Mouse (Mus musculus) gastrocnemius, postnatal 4 days (tissue): ENCODE data around the gene Adck1. TPM values are rescaled to one million over a fixed set of nuclear protein-coding genes. Genes with fewer than 3 reads are reported as not detected.

Source experiments
- DNase-seq, 2 experiments: peaks; one replicate each; pipeline ENCODE4 v3.0.0; 2021 to 2022; ENCODE audit warnings: low spot score in 2 of 2, mixed read lengths in 2 of 2
- total RNA-seq, 2 experiments: library from RNA; stranded (reverse); gene quantifications; 2 replicates each; pipeline ENCODE4 v1.2.3; 2021

The Adck1 gene
- total RNA-seq, 2 experiments from 2014 or later = 8.9 to 9.8 TPM

DNA sequence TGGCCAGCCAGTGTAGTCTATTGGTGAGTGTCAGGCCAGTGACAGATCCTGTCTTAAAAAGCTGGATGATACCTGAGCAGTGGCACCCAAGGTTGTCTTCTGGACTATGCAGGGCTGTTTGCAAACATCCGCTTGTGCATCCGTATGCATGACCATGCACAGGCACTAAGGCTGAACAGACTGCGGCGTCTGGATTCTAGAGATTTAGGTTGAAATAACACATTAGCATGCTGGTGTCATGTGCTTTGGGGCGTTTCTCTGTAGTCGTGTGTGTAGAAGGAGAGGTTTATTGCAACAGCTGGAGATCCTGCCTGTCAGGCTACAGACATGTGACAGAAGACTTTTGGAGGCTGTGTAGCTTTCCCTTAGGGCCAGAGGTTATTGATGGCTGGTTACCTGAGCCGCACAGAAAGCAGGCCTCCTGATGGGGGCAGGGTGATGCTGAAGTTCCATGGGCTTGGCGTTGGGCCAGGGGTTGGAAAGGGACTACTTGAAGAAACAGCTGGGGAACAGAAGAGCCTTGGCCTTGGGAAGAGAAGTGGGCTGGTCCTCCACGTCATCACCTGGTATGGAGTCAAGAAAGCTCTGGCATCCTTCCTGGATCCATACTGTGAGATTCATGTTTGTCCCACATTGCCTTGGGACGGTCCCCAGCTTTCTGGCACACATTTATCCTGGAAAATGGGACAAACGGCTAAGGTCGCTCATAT, 59.7 kb downstream of the Adck1 start:
- peak; percentile 30 to 51 for DNase-seq

DNA sequence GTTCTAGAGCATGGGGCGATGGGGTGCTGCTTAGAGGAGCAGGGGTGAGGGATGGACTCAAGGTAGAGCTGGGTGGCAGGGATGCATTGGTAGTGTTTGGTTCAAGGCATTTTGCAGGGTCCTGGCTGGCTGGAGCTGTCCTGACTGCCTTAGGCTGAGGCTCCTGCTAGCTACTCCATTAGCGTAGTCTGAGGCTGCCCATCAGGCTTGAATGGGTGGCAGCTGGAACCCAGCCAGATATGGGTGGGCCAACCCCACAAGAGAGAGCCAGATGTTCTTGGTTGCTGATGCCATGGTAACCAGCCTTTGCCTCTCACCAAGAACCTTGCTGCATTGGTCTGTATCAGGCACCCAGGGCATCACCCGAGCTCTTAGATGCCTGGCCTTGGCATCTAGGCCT, 66.6 kb downstream of the Adck1 start:
- no peak for DNase-seq

DNA sequence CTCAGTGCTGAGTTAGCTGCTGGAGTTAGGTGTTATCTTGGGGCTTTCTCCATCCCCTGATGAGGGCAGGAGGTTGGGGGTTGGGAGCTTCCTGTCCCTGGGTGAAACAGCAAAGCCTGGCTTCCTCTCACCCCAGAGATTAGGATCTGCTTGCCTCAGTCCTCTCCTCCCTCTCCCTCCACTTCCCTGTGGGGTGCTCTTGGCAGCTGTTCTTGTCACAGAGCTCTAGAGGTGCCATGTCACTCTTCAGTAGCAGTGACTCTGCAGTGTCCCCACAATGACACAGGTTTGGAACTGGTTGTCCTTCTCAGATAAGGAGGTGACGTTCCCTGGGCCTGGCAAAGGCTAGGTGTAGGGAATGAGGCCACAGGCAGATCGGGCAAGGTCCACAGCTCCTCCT, 68.4 kb downstream of the Adck1 start:
- DNase-seq = no peak

DNA sequence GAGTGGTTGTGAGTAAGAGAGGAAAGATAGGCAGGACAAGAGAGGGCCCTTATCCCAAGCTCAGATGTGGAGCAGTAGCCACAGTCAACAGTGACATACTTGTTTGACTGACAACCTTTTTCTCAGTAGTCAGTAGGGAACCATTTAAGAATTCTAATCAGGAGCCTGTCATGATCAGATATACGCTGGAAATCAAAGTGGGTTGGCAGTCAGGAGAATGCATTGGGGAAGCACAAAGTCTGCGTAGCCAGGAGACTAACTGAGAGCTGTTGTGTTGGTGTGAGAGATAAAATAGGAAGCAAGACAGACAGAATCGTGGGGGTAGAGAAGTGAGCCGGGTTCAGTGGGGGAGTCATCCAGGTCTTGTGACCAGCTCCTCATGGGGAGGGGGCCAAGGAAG, 71.9 kb downstream of the Adck1 start:
- no peak for DNase-seq

DNA sequence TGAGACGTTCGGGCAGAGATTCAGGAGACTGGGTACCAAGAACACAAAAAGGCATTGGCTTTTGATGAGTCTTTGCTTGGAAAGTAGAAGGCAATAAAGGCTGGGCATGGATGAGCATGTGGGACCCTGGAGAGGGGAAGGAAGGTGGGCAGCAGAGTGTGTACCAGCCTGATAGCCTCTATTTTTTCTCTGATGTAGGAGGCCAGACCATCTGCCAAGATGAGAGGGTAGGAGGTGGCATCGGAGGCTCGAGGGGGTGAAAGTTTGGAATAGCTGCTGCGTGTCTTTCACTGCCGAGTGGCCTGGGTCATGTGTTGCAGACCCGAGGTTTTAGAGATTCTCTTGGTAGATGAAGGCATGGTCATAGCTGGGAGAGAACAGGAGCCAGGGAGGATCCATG, 72.8 kb downstream of the Adck1 start:
- no peak for DNase-seq

DNA sequence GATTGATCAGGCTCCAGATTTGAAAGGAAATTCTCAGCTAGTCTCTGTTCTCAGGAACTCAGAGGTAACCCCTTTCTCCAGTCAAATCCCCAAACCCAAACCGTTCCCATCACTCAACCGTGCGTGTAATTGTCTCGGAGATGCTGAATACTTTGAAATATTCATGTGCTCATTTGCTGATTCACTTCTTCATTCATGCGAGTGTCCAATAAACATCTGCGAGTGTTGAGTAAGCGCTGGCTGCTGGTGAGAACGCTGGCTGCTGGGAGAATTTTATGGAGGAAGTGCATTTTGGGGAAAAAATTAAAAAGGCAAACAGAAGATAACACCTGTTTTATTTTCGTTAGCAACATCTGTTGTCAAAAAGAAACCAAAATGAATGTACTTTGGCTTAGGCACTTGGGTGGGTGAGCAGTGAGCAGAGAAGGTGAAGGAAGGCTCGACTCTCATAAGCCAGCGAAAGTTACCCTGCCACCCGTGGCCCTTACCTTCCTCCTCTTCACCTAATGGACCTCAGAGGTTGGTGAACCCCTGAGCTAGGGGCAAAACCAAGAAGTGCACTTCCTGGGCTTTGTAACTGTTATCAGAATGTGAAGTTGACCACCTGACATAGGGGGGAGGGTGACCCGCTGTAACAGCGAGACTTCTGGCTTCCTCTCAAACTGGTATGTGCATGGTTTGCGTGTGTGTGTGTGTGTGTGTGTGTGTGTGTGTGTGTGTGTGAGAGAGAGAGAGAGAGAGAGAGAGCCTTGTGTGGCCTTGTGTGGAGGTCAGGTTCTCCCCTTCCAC, 76.8 kb downstream of the Adck1 start:
- DNase-seq = no peak

DNA sequence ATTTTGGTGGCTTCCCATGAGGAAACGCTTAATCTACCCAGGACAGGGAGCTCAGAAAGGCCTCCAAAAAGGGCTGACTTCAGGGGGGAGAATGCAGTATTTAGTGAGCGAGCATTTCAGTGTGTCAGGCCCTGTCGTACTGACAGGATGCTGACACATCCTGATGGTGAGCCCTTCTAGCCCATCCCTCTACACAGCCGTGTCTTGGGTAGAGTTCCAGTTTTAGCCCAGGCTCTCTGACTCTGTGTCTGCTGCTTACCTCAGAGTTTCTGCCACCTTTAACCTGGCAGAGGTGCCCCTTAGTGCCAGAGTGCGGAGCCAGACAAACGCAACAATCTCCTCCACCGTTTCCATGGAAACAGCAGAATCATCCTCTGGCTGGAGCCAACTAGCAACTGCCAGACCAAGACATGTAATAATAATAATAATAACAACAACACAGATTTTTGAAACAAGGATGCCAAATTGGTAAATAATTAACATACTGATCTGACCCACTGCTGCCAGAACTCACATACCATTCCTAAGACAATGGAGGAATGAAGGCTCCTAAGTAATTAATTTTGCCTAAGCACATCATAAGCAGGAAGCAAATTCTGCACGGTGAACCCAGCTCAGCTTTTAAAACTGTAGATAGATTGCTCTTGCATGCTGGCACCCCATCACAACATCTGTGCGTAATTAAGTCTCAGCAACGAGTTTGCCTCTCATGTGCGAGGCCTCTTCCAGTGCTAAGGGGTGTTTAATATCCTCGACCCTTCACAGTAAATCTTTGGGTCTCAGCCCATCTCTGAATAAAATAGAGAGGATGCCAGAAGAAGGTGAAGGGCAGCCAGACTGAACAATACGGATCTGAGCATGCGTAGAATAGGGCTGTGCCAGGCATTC, 81.8 kb downstream of the Adck1 start:
- no peak for DNase-seq

DNA sequence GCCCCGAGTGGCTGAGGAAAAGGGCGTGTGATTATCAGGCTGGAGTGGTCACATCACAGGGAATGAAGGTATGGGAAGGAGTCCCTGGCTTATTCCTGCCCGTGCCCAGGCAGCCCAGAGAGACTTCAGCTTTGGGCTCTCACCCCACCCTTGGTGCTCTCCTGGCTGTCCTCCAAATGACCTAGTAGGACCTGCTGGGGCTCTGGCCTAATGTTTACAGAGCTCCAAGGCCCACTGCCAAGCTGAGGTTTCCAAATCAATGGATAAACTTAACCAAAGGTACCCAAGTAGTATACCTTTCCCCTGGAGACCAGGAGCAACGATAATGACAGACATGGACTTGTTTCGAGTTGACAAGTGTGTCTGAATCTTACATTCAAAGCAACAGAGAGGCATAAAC, 83.7 kb downstream of the Adck1 start:
- DNase-seq = no peak

DNA sequence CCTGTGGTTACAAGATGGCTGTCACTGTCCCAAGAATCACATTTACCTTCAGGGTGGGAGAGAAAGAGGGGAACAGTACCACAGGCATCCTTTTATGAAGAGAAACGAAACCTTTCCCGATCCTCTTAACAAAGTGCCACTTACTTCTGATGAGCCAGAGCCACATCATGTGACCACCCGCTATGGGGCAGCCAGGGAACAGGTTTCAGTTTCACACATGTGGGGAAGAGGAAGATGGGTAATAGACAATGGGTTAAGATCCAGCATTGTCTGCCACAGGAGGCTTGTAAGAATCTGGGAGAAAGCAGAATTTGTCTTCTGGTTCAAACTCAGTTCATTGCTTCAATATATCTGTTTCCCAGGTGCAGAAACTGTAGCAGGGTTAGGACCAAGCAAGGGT, 85.1 kb downstream of the Adck1 start:
- DNase-seq = no peak

DNA sequence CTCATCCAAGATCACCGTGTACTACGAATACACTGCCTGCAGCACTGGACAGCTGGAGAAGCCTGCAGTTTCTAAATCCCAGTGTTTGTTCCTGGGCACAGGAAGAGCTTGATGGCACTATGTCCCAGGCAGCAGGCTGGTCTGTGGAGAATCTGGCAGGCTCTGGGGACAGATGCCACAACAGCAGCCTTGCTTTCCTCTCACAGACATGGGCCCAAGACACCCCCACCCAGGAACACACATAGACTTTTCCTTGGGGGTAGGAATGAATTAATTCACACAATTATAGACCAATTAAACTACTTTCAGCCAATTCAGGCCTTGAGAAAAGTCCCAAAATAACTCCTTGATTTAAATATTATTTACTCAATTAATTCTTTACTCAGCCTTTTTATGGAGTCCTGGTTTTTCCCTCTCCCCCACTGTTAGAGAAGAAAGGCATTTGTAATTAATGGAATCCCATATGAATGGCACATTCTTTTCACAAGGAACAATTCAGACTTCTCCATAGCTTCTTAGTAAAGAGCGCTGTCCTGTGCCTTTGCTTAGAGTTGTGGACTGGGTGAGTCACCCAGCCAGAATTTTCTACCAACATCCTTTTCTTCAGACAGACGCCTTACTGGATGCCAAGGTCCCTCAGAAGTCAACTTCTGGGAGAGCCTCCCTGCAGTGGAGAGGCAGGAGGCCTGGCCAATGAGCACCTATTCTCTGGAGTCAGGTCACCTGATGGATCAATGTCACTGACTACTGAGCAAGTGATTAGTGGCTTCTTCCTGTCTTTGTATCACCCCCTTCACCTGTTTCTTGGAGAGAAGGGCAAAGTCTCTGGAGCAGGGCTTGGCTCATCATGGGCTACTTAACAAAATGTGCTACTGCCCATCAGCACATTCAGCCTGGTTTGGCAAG, 90.6 kb downstream of the Adck1 start:
- DNase-seq = no peak

DNA sequence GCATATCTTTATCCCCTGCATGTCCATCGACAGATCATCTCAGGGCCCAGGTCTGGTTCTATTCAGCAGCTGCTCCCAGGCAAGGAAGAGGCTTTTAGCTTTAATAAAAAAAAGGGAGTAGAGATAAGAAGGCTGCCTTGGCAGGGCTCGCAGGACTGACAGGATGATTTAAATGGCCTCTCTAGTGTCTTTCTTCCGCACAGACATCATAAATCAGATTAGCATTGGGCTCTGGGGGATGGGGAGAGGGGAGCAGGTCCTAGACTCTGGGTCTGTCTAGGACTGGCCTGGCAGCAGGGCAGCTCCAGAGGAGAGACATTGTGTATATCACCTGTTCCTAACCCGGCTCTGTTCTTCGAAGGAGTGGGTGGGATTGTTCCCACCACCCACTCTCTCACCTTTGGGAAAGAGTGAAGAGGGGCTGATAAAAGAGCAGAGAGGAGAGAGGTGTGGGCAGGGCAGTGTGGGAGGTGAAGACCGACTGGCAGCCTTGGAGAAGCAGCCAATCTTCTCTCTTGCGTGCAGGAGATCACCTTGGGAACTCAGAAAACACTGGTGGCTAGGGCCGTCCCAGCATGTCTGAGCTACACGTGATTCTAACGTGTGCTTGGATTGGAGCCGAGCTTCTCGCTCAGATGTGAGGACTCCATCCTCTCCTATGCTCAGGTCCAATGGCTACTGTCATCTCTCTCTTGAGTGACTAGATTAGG, 94.5 kb downstream of the Adck1 start:
- no peak for DNase-seq

DNA sequence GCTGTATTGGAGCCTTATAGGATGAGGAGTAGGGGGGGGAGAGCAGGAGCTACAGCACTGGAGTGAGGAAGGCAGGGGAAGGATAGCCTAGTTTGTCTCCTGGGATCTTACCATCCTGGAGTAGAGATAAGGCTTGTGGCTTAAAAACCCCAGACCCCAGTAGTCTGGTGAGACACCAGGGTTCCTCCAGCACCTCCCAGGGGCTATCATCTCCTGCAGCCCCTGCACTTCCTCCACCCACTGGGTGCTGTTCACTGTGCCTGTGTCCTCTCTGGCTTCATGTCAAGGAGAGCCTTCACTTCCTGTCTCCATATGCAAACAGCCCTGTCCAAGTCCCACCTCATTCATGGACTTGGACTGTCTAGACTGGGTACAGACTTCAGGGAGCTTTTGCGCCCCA, 96.7 kb downstream of the Adck1 start:
- no peak for DNase-seq

DNA sequence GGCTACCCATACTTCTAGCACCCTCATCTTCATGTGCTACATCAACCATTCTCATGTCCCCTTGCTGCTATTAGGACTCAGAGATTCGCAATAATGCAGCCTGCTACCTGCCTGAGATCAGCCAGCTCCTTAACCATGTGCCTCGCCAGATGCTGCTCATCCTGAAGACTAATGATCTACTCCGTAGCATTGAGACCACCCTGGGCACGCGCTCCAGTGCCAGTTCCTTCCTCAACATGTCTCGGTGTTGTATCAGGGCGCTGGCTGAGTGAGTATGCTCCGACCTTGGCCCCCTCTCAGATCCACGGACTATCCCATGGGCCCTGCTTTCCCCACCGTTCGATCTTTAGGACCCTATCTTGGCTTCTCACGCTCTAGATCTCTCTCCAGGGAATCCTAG, 98.6 kb downstream of the Adck1 start:
- no peak for DNase-seq

DNA sequence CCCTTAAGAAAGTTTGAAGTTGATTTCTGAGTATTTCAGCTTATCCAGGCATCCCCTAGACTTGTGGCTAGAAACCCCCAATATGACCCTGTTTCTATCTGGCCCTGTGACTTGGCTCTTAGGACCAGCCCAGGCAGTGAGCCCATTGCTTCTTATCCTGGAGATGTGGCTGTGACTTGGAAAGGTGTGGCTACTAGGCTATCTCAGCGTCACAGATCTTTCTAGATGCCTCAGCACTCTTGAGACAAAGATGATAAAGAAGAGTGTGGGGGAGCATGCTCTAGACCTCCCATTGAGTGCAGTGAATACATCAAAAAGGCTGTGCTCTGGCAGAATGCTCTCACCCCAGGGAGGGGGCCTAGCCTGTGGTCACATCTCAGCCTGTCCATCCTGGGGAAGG, 99.1 kb downstream of the Adck1 start:
- DNase-seq = no peak

DNA sequence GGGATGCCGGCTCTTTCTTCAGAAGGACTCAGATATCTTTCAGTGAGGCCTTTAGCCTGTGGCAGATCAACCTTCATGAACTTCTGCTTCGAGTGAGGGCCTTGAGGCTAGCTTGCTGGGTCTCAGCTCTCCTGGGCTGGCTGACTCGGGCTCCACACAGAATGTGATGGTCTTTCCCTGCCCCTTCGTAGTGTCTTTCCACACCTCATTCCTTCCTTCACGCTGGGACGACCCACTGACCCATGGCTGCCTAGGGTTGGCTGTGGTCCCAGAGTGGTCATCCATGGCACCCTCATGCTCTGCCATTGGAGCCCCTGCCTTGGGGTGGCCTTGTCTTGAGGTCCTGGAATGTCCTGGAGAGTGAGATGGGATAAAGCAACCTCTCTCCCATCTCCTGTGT, 100.7 kb downstream of the Adck1 start:
- DNase-seq = no peak

DNA sequence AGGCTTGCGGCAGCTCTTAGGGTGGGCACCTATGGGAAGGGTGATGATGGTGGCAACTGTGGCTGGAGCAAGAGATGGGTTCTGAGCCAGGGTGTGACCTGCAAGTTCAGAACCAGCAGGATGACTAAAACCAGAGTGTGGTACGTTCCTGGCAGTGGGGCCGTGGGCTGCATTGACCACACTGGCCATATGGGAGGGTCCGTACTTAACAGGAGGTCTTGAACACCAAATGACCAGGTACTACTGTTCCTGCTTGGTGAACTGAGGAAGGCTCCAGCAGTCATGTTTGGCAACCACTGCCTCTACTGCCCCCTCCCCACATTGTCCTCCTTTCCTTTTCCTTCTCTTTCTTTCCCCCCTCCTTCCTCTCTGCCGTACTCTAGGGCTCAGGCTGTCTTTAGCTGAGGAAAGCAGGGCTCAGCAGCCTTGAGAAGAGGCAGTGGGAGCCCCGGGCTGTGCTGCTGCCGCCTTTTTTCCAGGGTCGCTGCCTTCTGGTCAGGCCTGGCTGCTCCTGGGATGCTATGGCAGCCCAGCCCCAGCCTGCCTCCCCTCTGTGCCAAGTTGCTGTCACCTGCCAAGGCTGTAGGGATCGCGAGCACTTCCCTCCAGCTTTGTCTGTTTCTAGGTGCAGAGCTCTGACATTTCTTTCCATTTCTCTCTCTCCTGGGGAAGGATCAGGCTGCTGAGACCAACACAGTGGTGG, 103.4 kb downstream of the Adck1 start:
- DNase-seq = no peak

DNA sequence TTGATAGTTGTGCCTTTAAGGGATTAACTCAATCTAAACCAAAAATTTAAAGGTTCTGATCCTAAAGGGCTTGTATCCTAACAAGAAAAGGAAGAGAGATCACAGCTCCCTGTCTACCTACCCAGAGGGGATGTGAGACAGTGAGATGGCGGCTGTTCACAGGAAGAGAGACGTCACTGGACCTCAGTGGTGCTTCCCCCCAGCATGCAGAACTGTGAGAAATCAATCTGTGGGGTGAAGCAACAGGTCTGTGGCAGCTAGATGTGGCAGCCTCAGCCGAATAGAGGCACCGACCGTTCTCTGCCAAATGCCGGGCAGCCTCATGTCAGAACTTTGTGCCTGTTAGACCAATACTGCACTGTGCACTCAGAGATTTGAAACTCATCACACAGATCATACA, 106.4 kb downstream of the Adck1 start:
- no peak for DNase-seq

DNA sequence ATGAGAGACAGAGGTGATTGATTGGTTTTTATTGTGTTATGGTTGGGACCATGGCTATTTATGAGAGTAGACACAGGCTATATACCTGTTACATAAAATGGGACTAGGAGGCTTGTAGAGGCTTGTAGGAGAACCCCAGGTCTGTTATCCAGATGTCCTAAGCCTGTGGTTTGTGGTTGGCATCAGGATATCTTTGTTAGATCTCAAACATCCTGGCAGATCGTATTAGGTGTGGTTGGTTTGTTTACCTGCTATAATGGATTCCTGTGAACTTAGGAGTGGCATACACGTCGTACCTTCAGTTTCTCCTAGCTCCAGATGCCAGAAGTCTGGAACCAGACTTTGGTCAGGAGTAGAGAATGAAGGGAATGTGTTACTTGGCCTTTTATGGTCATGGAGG, 106.9 kb downstream of the Adck1 start:
- DNase-seq = no peak

DNA sequence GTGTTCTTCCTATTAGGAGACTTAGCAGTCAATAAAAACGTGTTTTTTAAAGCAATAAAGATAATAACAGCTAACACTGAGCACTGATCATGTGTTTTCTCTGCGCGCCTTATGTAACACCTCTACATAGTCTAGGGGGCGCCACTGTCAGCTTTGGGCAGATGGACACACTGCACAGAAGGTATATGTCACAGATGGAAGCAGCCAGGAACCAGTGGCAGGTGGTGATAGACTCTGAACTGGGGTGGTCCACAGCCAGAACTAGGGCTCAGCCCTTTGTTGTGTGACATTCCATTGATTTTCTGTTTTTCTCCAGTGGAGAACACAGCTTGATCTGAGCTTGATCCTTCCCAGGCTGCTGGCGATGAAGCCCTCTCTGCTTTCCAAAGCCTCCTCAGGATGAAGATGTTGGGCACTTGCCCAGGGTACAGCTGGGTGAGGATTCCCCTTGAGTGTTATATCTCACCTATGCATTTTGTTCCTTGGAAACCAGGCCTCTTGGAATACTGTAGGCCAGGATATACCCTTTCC, 107.6 kb downstream of the Adck1 start:
- no peak for DNase-seq
